Mouse (Mus musculus) thymus, adult 2 months (tissue): Measurements from ENCODE around the gene Ptpa.

Experiments used
- CTCF ChIP-seq: fragments of 200-500 bp; IDR thresholded peaks from 2 replicates; pipeline ENCODE4 v1.5.1; 2012; ENCODE audit warnings: mild to moderate bottlenecking, control low read depth, low read length, moderate library complexity, borderline replicate concordance; ENCODE audit not compliant: control insufficient read depth, poor library complexity, insufficient read depth; ENCODE audit errors: extremely low read depth
- POLR2A ChIP-seq: fragments of 200-500 bp; IDR thresholded peaks from 2 replicates; pipeline ENCODE4 v1.6.1; 2012; ENCODE audit warnings: mild to moderate bottlenecking, low read length, control low read depth, moderate library complexity; ENCODE audit not compliant: control insufficient read depth, poor library complexity, insufficient read depth; ENCODE audit errors: extremely low read depth

DNA sequence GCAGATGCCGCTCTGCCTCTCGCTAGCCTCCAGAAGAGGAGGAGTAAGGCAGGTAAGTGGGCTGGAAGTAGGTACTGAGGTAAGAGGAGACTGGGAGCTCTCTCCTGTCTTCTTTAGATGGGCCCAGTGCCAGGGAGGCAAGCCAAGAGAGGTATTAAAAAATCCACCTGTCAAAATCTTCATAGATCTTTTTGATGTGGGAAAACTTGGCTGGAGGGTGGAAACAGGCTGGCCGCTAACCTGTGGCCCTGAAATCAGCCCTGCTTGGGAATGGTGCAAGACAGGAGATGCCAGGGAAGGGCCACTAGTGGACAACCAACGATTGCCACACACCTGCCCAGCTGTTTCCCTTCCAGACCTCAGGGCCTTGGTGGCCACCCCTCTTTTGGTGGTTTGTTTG is 1.7 kb upstream of the Ptpa start:
- TF ChIP-seq POLR2A (no peak), CTCF (no peak)
